Mouse (Mus musculus) B cell, adult (primary cell): ENCODE measurements around the gene 1700020L24Rik. TPM values are rescaled to one million over a fixed set of nuclear protein-coding genes. Genes with fewer than 3 reads are reported as not detected.

Experiments
- total RNA-seq: library from RNA; stranded (reverse); gene quantifications from 4 replicates; pipeline ENCODE4 v1.2.4, GENCODE M21; 2023; ENCODE audit not compliant: inconsistent age

1700020L24Rik gene
- total RNA-seq = 0.87 TPM in 1 of 4 replicates, not detected in the others

DNA sequence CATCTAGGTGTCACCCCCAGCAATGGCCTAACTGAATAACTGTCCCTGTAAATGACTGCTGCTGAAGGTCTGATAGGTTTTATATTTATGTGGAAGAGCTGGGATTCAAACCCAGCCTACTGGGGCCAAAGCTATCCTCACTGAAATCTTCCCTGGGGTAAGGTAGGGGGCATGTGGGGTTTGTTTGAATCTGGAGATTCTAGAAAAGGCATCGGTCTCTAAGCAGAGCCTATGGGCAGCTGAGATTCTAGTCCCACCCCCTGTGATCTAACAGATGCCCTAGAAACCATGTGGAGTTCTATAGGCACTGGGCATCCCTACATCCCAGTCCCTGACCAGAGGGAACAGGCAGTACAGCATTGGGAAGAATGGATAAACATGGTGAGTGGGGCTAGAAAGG is at the start of gene 1700020L24Rik:
TSS of gene 1700020L24Rik (plus strand) at position 301 of the 400 bp plus-strand sequence.

DNA sequence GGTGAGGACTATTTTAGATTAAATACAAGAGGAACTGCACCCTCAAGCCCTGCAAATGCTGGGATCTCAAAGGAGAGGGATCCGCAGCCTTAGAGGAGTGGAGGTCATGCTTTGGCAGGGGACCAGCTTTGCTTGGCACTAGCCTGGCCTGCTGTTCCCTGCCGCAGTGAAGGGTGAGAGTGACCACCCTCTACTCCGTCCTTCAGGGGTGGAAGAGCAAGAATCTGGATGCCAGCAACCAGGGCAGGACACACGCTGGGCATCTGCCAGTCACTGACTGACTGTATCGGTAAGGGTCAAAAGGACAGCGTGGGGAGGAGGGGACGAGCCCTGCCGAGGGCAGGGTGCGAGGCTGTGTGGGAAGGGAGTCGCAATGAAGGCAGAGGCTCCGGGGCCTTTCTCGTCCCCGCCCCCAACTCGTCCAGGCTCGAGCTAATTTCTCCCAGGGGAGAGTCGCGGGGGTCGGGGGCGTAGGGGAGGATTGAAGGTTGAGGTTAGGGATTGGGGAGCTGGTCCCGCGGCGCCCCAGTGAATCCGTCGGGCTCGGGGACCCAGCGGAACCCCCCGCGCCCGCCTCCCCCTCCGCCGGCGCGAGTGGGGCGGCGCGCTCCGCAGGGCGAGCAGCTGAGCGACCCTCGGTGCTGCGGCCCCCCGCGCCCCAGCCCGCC is 28.3 kb upstream of the 1700020L24Rik start, which contains the start of gene Rasl10b:
TSS of gene Rasl10b (plus strand) at position 51 of the 668 bp plus-strand sequence.

DNA sequence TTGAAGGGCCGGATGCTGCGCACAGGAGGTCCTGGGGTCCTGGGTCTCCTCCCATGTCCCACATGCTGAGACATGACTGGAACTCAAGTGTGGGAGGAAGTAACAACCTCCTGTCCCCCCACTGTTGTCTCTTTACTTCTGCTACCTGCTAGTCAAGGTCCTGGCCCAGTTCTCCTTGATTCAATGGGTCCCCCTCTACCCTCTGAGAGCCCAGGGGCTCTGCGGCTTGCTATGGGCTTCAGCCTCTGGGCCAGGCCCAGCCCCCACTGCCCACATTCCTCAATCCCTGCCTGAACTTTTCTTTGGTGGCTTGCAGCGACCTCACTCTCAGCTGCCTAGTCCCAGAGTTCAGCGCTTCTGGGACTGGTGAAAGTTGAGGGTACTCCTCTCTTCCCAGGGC is 8.1 kb upstream of the 1700020L24Rik start, which contains the start of gene Gas2l2:
TSS of gene Gas2l2 (minus strand) at position 101 of the 400 bp plus-strand sequence.

DNA sequence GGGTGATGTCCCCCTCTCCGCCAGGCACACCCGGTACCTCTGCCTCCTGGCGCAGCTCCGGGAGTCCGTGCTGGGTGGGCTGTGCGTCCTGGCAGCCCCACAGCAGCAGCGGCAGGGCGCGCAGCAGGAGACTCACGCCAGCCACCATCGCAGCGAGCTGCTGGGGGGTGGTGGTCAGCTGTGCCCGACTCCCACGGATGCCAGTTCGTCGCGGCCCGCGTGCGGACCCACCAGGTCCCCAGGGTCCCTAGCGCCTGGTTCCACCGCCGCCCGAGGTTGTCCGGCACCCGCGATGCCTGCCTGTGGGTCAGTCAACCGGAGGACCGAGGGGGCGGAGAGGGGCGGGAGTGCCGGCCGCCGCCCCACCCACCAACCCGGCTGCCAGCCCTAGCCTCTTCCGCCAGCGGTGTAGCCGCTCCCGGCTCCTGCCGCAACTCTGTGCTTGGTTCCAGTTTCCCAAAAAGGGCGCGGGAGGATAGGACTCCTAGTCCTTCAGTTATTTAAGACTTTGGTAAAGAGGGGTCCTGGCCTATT is 25.3 kb downstream of the 1700020L24Rik start, which contains the start of gene Mmp28:
TSS of gene Mmp28 (minus strand) at position 361 of the 534 bp plus-strand sequence.

DNA sequence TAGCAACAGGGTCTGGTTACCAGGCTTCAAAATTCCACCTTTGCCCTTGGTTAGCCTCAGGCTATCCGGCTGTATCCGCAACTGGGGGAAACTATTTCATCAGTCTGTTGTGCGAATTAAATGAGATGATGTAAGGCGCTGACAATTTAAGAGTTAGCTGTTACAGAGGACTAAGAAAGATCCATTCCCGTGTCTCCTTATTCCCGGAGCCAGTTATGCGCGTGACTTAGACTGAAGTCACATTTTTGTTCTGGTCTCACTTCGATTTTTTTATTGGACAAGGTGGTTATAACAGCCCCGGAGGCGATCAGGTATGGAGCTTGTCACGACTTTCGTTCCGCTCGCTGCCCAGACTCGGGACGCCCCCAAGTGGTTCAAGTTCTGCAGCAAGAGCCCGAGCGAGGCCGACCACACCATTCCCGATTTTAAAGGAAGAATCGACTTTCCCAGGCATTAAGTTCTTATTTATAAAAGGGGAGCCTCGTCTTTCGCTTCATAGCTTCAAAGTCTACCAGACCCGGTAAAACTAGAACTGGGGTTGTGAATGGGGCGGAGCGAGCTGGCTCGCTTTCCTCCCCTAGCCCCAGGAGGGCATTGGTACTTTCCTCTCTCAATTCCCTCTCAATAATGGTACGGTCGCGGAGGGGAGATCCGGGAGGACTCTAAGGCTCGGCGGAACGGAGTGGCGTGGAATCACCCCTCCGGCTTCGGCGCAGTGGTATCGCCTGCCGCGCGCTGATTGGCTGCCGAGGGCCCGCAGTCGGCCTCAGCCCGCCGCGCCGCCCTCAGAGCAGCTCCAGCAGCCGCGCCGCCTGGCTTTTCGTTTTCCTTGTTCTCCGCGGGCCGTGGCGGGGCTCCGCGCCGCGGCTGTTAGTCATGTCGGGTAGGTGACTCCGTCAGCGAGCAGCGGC is 35.1 kb downstream of the 1700020L24Rik start, which contains the start of gene Taf15:
TSS of gene Taf15 (plus strand) at position 763 of the 911 bp plus-strand sequence.

Other genes starting within 250 kb of the 1700020L24Rik start
- 1.6 to 3.5 TPM (median 2.8 TPM) in 4 replicates for gene Slfn3, start 246.3 kb upstream of the 1700020L24Rik start, total RNA-seq
- gene Slfn14, start 151.0 kb upstream of the 1700020L24Rik start, total RNA-seq = not detected in 4 replicates
- 144 to 154 TPM (median 148 TPM) in 4 replicates for gene Ap2b1, start 138.7 kb upstream of the 1700020L24Rik start, total RNA-seq
- 16.5 to 26.4 TPM (median 18.4 TPM) in 4 replicates for gene Pex12, start 135.1 kb upstream of the 1700020L24Rik start, total RNA-seq
- gene Rasl10b, start 28.5 kb upstream of the 1700020L24Rik start, total RNA-seq = 0.87 to 1.4 TPM (median 1.1 TPM) in 4 replicates
- not detected in 4 replicates for gene Gas2l2, start 8.2 kb upstream of the 1700020L24Rik start, total RNA-seq
- gene Mmp28, start 25.4 kb downstream of the 1700020L24Rik start, total RNA-seq = 0.83 TPM in 1 of 4 replicates, not detected in the others
- 148 to 177 TPM (median 160 TPM) in 4 replicates for gene Taf15, start 35.4 kb downstream of the 1700020L24Rik start, total RNA-seq
- 0.27 TPM in 1 of 4 replicates, not detected in the others for gene Heatr9, start 84.5 kb downstream of the 1700020L24Rik start, total RNA-seq
- gene Ccl5, start 92.8 kb downstream of the 1700020L24Rik start, total RNA-seq = 4.5 to 7.8 TPM (median 6.5 TPM) in 4 replicates
- 0.27 to 1.2 TPM in 2 of 4 replicates, not detected in the others for gene Ccl9, start 141.0 kb downstream of the 1700020L24Rik start, total RNA-seq
- gene Ccl6, start 155.4 kb downstream of the 1700020L24Rik start, total RNA-seq = 0.48 to 3.4 TPM (median 1.1 TPM) in 4 replicates
- not detected in 4 replicates for gene Rpl9-ps1, start 207.9 kb downstream of the 1700020L24Rik start, total RNA-seq
- gene Ccl3, start 211.7 kb downstream of the 1700020L24Rik start, total RNA-seq = 18.2 to 22.4 TPM (median 21.0 TPM) in 4 replicates
- 3.7 to 9.7 TPM (median 5.5 TPM) in 4 replicates for gene Ccl4, start 224.9 kb downstream of the 1700020L24Rik start, total RNA-seq